Mouse (Mus musculus): Measurements from ENCODE around the gene Arhgap24. TPM values are rescaled to one million over a fixed set of nuclear protein-coding genes. Genes with fewer than 3 reads are reported as not detected.
"Not testable (repeated sequence)": the region's sequence is repeated elsewhere in the genome, so short reads cannot be mapped to it uniquely, and the experiment has no call there.

Arhgap24 gene
- polyA plus RNA-seq, 1 experiment = 1.7 TPM

- H3K4me3 ChIP-seq (ENCODE audit: insufficient read depth, low read length) = no peak overlapping the region
- H3K27ac ChIP-seq (ENCODE audit: insufficient read depth, low read depth, low read length) = no peak overlapping the region
- H3K4me1 ChIP-seq (ENCODE audit: control insufficient read depth, insufficient read depth, low read length) = no peaks in the 10 kb centered on the region
- TF ChIP-seq CTCF (IDR thresholded peaks at IDR 0.05; ENCODE audit: low read depth, low read length) = no peak
- no peak for TF ChIP-seq POLR2A (IDR thresholded peaks at IDR 0.05; ENCODE audit: borderline replicate concordance, low read depth, low read length)
Observed at GRCm38 (mm10) chr5:102903487-102903886, 422.3 kb downstream of the Arhgap24 start.

GRCm38 (mm10) chr5:102904066-102904465, 422.9 kb downstream of the Arhgap24 start:
- Histone ChIP-seq H3K4me3 (ENCODE audit: insufficient read depth, low read length) (no peak overlapping the region), H3K27ac (ENCODE audit: insufficient read depth, low read depth, low read length) (no peak overlapping the region), H3K4me1 (ENCODE audit: control insufficient read depth, insufficient read depth, low read length) (no peaks in the 10 kb centered on the region)
- TF ChIP-seq CTCF (IDR thresholded peaks at IDR 0.05; ENCODE audit: low read depth, low read length) = no peak

- Histone ChIP-seq H3K27ac (ENCODE audit: insufficient read depth, low read depth, low read length) (no peak overlapping the region), H3K4me1 (ENCODE audit: control insufficient read depth, insufficient read depth, low read length) (no peaks in the 10 kb centered on the region), H3K4me3 (ENCODE audit: insufficient read depth, low read length) (no peak overlapping the region)
- no peak for TF ChIP-seq CTCF (IDR thresholded peaks at IDR 0.05; ENCODE audit: low read depth, low read length)
- TF ChIP-seq POLR2A (IDR thresholded peaks at IDR 0.05; ENCODE audit: borderline replicate concordance, low read depth, low read length) = no peak
Observed at GRCm38 (mm10) chr5:102905441-102906211, 424.4 kb downstream of the Arhgap24 start.

DNA sequence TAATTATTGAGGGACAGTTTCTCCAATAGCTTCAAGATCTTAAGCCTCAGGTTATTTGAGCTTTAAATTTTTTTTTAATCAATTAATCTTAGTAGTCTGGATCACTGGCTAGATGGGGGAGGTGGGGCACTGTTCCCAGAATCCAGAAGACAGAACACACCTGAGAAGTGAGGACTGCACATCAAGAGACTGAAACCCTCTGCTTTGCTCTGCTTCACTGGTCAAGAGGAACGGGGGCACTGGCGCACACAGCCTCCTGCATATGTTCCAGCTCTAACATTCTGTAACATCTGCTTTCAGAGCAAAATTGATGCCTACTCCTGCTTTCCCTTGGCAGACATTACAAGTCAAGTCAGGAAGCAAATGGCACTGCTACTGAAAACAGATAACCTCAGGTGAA, 439.0 kb downstream of the Arhgap24 start:
- Histone ChIP-seq H3K4me1 (ENCODE audit: control insufficient read depth, insufficient read depth, low read length) (no peaks in the 10 kb centered on the region), H3K27ac (ENCODE audit: insufficient read depth, low read depth, low read length) (no peak overlapping the region), H3K4me3 (ENCODE audit: insufficient read depth, low read length) (no peak overlapping the region)
- no peak for TF ChIP-seq CTCF (IDR thresholded peaks at IDR 0.05; ENCODE audit: low read depth, low read length)
- no peak for TF ChIP-seq POLR2A (IDR thresholded peaks at IDR 0.05; ENCODE audit: borderline replicate concordance, low read depth, low read length)

- H3K4me1 ChIP-seq (ENCODE audit: control insufficient read depth, insufficient read depth, low read length) = no peaks in the 10 kb centered on the region
Observed at GRCm38 (mm10) chr5:102926786-102927185, 445.6 kb downstream of the Arhgap24 start.

DNA sequence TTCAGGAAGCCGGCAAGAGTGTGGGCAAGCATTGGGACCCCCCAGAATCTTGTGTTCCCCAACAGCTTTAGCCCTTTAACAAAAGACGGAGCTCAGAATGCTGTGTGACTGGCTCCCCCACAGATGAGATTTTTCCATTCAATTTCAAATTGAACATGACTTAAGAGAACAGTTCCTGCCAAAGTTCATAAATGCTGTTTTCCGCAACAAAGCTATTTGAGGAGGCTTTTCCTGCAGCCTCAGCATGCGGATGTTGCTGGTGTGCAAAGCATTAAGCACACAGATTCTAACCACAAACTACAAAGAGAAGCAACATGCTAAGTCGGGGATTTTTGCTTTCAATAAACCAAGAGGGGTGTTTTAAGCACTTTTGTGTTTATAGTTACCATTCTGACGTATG, 449.0 kb downstream of the Arhgap24 start:
- Histone ChIP-seq H3K4me1 (ENCODE audit: control insufficient read depth, insufficient read depth, low read length) (no peaks in the 10 kb centered on the region), H3K4me3 (ENCODE audit: insufficient read depth, low read length) (no peak overlapping the region), H3K27ac (ENCODE audit: insufficient read depth, low read depth, low read length) (no peak overlapping the region)
- TF ChIP-seq POLR2A (IDR thresholded peaks at IDR 0.05; ENCODE audit: borderline replicate concordance, low read depth, low read length) = no peak
- TF ChIP-seq CTCF (IDR thresholded peaks at IDR 0.05; ENCODE audit: low read depth, low read length) = no peak

More at GRCm38 (mm10) chr5:102926786-102927185, 445.6 kb downstream of the Arhgap24 start:
- Histone ChIP-seq H3K27ac (ENCODE audit: insufficient read depth, low read depth, low read length) (no peak overlapping the region), H3K4me3 (ENCODE audit: insufficient read depth, low read length) (no peak overlapping the region)
- no peak for TF ChIP-seq CTCF (IDR thresholded peaks at IDR 0.05; ENCODE audit: low read depth, low read length)
- no peak for TF ChIP-seq POLR2A (IDR thresholded peaks at IDR 0.05; ENCODE audit: borderline replicate concordance, low read depth, low read length)

DNA sequence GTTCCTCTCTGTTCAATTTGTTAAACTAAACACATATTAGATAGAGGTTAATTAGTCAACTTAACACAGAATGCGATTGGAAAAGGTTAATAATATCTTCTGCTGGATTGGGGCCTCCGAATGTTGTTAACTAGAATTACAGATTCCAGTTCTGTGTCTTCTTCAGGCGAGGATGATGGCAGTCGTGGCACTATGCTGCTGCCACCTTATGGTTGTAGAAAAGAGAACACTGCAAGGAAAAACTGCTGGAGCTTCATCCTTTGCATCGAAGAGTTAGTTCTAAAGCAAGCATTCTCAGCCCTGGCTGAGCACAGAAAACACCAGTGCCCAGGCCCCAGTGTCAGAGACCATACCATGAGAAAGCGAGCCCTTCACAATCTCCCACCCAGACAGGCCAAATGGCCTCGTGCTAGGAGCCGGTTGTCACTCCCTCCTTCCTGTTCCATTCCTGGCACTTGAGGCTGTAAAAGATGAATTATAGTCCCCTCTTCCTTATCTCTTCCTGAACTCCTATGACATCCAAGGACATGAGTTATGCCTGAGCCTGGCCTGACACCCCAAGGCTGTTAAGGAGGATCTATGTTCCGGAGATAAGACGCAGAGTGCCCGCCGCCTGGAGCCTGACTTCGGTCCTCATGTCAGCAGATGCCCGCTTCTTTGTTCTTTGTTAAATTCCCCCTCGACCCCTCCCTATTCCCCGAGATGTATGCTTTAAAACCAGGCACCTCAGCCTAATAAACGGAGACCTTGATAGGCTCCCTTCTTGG, 462.9 kb downstream of the Arhgap24 start:
- H3K4me1 ChIP-seq (ENCODE audit: control insufficient read depth, insufficient read depth, low read length); H3K27ac ChIP-seq (ENCODE audit: insufficient read depth, low read depth, low read length); H3K4me3 ChIP-seq (ENCODE audit: insufficient read depth, low read length): not testable (repeated sequence)

- Histone ChIP-seq H3K4me1 (ENCODE audit: control insufficient read depth, insufficient read depth, low read length) (no peaks in the 10 kb centered on the region), H3K4me3 (ENCODE audit: insufficient read depth, low read length) (no peak overlapping the region), H3K27ac (ENCODE audit: insufficient read depth, low read depth, low read length) (no peak overlapping the region)
- TF ChIP-seq POLR2A (IDR thresholded peaks at IDR 0.05; ENCODE audit: borderline replicate concordance, low read depth, low read length) (no peak), CTCF (IDR thresholded peaks at IDR 0.05; ENCODE audit: low read depth, low read length) (no peak)
Observed at GRCm38 (mm10) chr5:102946625-102947024, 465.4 kb downstream of the Arhgap24 start.

GRCm38 (mm10) chr5:102947061-102947711, 466.0 kb downstream of the Arhgap24 start:
- TF ChIP-seq CTCF (IDR thresholded peaks at IDR 0.05; ENCODE audit: low read depth, low read length) = no peak
- TF ChIP-seq POLR2A (IDR thresholded peaks at IDR 0.05; ENCODE audit: borderline replicate concordance, low read depth, low read length) = no peak
- Histone ChIP-seq H3K27ac (ENCODE audit: insufficient read depth, low read depth, low read length) (no peak overlapping the region), H3K4me3 (ENCODE audit: insufficient read depth, low read length) (no peak overlapping the region), H3K4me1 (ENCODE audit: control insufficient read depth, insufficient read depth, low read length) (no peaks in the 10 kb centered on the region)
